Mouse (Mus musculus) liver, embryonic 11.5 days (tissue): ENCODE measurements around the gene Cog3. TPM values are rescaled to one million over a fixed set of nuclear protein-coding genes. Genes with fewer than 3 reads are reported as not detected.

Source experiments
- ATAC-seq: fragments of 200-750 bp; cut with Nextera tagmentation; replicated peaks from 2 replicates; pipeline ENCODE4 v1.8.0; 2017; ENCODE audit warnings: moderate number of reproducible peaks, mild to moderate bottlenecking, moderate TSS enrichment, moderate library complexity; ENCODE audit not compliant: low FRiP score
- DNase-seq: peaks from one replicate; pipeline ENCODE4 v3.0.0-alpha.2; 2017; ENCODE audit warnings: low spot score
- H3K27ac ChIP-seq: fragments of 300-500 bp; sonication (generic); 2 replicates; pipeline ENCODE4 v1.5.1; 2014; ENCODE audit warnings: mild to moderate bottlenecking, low read depth, low read length, control low read depth
- H3K27me3 ChIP-seq: fragments of 300-500 bp; sonication (generic); replicated peaks from 2 replicates; pipeline ENCODE4 v1.6.1; 2014; ENCODE audit warnings: low read length, mixed read lengths; ENCODE audit not compliant: control insufficient read depth, insufficient read depth
- H3K36me3 ChIP-seq: fragments of 300-500 bp; sonication (generic); 2 replicates; pipeline ENCODE4 v1.6.1; 2014; ENCODE audit warnings: mild to moderate bottlenecking, low read length, moderate library complexity, mixed read lengths; ENCODE audit not compliant: control insufficient read depth, insufficient read depth
- H3K4me1 ChIP-seq: fragments of 300-500 bp; sonication (generic); replicated peaks from 2 replicates; pipeline ENCODE4 v1.6.1; 2014; ENCODE audit warnings: low read length, mixed read lengths; ENCODE audit not compliant: control insufficient read depth, insufficient read depth
- H3K4me2 ChIP-seq: fragments of 300-500 bp; sonication (generic); 2 replicates; pipeline ENCODE4 v1.6.1; 2014; ENCODE audit warnings: mild to moderate bottlenecking, control low read depth, moderate library complexity
- H3K4me3 ChIP-seq: fragments of 300-500 bp; sonication (generic); 2 replicates; pipeline ENCODE4 v1.5.1; 2014; ENCODE audit warnings: low read depth, low read length, control low read depth
- H3K9ac ChIP-seq: fragments of 300-500 bp; sonication (generic); 2 replicates; pipeline ENCODE4 v1.6.1; 2014; ENCODE audit warnings: low read depth, low read length, control low read depth
- H3K9me3 ChIP-seq: fragments of 300-500 bp; sonication (generic); 2 replicates; pipeline ENCODE4 v1.6.1; 2016; ENCODE audit warnings: low read length, inconsistent platforms, mixed read lengths; ENCODE audit not compliant: control insufficient read depth
- WGBS: fragments of 180-500 bp; shearing (Covaris S2); extraction: QIAGEN DNeasy Blood & Tissue Kit; methylation state at CpG from one replicate; pipeline ENCODE4 v1.1.7; 2014; 5-methylcytosine and 5-hydroxymethylcytosine counted together
- polyA plus RNA-seq: library from polyadenylated mRNA; unstranded; fragments of >200 nt; fragmentation: Nextera tagmentation; extraction: Ambion mirVana; gene quantifications from 2 replicates; pipeline ENCODE4 v1.2.1, GENCODE M21; 2014

The Cog3 gene
- polyA plus RNA-seq, 1 experiment from 2014 or later = 18.1 TPM

DNA sequence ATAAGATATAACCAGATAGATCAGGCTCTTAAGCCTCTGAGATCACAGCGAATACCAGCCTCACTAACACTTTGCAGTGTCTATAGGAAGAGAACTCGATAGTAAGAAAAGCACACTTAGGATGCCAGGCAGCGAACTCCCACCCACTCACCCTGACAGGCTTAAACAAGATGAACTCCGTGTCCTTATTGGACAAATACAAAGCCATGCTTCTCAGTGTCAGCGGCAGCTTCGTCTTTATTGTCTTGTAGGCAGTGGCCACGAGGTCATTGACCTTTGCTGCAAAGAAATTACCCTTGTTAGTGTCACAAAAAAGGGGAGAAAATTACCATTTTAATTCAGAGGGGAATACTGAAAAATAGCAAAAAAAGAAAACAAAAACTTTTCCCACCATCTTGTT lies 46.5 kb downstream of the Cog3 start:
- Histone ChIP-seq H3K36me3 (peaks cover 26% of the 10 kb centered on the region), H3K9me3 (no peaks in the 10 kb centered on the region), H3K4me2 (no peak overlapping the region), H3K27ac (no peak overlapping the region), H3K27me3 (no peaks in the 10 kb centered on the region), H3K4me3 (no peak overlapping the region), H3K4me1 (no peaks in the 10 kb centered on the region), H3K9ac (no peak overlapping the region)
- no peak for ATAC-seq
- DNase-seq = no peak
- 85% methylated on average over 7 of the region's 7 CpGs for WGBS

DNA sequence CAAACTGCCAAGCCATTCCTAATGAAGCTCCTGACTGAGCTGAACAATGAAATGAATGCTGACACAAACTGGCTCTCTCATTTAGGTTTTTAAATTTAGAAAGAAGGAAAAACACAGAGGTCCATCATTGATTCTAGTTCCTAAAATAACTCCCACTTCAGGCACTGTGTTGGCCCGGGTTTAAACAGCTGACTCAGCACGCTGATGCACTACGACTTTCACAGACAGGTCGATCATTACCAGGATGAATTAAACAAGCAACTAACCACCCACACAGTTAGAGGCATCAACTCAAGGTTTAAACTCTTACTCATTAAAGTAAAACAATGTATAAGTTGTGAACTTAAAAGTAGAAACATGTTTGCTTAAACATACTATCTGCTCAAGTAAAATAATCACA lies 47.7 kb downstream of the Cog3 start:
- H3K9ac ChIP-seq = no peak overlapping the region
- no peaks in the 10 kb centered on the region for H3K27me3 ChIP-seq
- no peaks in the 10 kb centered on the region for H3K9me3 ChIP-seq
- WGBS = 88% methylated on average over 4 of the region's 4 CpGs
- H3K36me3 ChIP-seq = peaks cover 25% of the 10 kb centered on the region
- ATAC-seq (no peak), DNase-seq (no peak)
- no peak overlapping the region for H3K4me3 ChIP-seq
- no peak overlapping the region for H3K4me2 ChIP-seq
- no peak overlapping the region for H3K27ac ChIP-seq
- no peaks in the 10 kb centered on the region for H3K4me1 ChIP-seq

DNA sequence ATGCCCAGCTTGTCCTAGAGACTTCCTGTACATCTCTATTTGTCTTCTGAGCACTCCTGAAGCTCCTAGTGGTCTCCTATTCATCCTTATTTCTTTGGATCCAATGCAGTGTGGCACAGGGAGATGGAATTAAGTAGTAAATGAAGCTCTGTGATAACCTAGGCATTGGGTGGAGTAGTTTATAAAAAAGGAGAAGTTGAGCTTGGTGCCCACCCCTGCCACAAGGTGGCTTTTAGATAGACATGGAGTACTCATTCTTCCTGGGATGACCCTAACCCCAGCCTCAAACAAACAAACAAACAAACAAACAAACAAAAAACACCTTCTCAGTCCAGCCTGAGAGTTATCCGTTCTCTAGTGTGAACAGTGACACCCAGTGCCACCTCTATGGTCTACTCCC lies 56.4 kb downstream of the Cog3 start:
- Histone ChIP-seq H3K9me3 (no peaks in the 10 kb centered on the region), H3K36me3 (peaks cover 5% of the 10 kb centered on the region; the same call in 1 of the 2 replicates), H3K4me1 (no peaks in the 10 kb centered on the region), H3K27ac (no peak overlapping the region), H3K9ac (no peak overlapping the region), H3K4me2 (no peak overlapping the region), H3K4me3 (no peak overlapping the region), H3K27me3 (no peaks in the 10 kb centered on the region)
- ATAC-seq (no peak), DNase-seq (no peak)
- WGBS = 88% methylated on average over 1 of the region's 1 CpGs

DNA sequence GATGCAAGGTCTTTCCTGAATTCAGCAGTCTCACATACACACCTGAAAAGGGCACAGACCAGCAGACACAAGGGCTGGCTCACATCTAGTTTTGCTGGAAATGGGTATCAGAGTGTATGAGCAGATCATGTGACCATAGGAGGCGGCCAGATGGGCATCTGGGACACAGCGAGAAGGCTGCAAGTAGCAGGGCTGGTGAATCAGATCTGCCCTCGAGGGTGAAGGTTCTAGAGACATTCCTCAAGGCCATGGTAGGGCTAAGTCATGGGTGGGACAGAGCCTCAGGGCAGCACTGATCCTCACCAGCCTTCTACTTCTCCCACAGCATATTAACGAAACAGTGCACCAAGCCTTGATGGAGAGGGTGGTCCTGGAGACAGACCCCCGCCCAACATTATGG lies 58.2 kb downstream of the Cog3 start:
- Histone ChIP-seq H3K9ac (no peak overlapping the region), H3K36me3 (no peaks in the 10 kb centered on the region; the same call in 1 of the 2 replicates), H3K4me3 (no peak overlapping the region), H3K4me2 (no peak overlapping the region), H3K27me3 (no peaks in the 10 kb centered on the region), H3K27ac (no peak overlapping the region), H3K9me3 (no peaks in the 10 kb centered on the region), H3K4me1 (no peaks in the 10 kb centered on the region)
- ATAC-seq (no peak), DNase-seq (no peak)
- 74% methylated on average over 5 of the region's 5 CpGs for WGBS

DNA sequence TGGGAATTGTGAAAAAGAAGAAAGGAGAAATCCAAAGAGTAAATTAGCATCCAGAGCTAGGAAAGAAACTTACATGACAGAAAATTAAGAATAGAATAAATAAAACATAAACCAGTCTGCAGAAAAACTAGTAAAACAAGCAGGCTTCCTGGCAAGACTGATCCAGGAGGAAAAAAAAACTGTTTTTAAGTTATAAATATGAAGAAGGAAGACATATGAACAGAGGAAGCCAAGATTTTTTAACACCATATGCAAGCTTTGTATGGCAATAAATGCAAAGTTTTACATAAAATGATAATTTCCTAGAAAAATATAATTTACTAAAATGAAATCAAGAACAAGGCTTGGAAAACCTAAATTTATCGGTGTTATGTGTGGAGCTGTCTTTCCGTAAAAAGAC lies 63.9 kb downstream of the Cog3 start:
- no peak overlapping the region for H3K4me3 ChIP-seq
- H3K4me1 ChIP-seq = no peaks in the 10 kb centered on the region
- DNase-seq = no peak
- H3K4me2 ChIP-seq = no peak overlapping the region
- no peaks in the 10 kb centered on the region for H3K27me3 ChIP-seq
- H3K9me3 ChIP-seq = no peaks in the 10 kb centered on the region
- H3K36me3 ChIP-seq = no peaks in the 10 kb centered on the region
- WGBS = 94% methylated on average over 2 of the region's 2 CpGs
- H3K9ac ChIP-seq = no peak overlapping the region
- no peak overlapping the region for H3K27ac ChIP-seq
- ATAC-seq = no peak

DNA sequence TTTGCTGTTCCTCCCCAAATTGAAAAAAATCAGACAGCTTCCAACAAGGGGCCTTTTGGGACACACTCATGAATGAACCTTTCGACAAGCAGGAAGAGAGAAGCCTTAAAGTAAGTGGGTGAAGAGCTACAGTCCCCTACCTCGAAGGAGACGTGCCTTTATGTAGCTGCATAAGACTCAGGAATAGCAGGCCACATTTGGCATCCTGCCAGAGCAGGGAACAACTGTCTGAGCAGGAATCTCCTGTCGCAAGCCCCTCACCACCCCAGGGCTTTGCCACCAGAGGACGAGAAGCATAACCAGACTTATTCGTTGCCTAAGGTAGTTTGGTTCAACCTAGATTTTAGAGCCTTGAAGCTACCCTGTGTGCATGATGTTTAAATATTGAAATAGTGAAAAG lies 78.0 kb downstream of the Cog3 start:
- Histone ChIP-seq H3K36me3 (no peaks in the 10 kb centered on the region), H3K9me3 (no peaks in the 10 kb centered on the region), H3K27ac (no peak overlapping the region), H3K4me1 (no peaks in the 10 kb centered on the region), H3K4me2 (no peak overlapping the region), H3K4me3 (no peak overlapping the region), H3K9ac (no peak overlapping the region), H3K27me3 (no peaks in the 10 kb centered on the region)
- no peak for DNase-seq
- ATAC-seq = no peak
- 67% methylated on average over 6 of the region's 6 CpGs for WGBS

DNA sequence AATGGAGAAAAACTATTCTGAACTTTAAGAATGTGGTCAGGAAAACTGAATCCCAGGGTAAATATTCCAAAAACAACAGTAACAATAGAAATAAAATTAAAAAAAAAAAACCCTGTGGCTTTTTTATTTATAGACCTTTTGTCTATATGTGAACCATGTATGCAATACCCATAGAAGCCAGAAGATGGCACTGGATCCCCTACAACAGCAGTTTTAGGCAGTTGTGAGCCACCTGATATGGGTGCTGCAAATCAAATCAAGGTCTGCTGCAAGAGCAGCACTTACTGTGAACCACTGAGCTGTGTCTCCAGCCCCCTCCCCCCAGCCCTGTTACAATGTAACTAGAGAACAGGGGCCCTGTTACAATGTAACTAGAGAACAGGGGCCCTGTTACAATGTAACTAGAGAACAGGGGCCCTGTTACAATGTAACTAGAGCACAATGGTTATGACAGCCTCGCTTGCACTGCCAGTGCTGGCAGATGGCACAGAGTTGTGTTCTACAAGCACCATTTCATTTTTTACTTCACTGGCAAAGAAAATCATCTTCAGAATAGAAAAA lies 85.2 kb downstream of the Cog3 start:
- H3K27me3 ChIP-seq = no peaks in the 10 kb centered on the region
- H3K27ac ChIP-seq = no peak overlapping the region
- ATAC-seq (no peak), DNase-seq (no peak)
- no peaks in the 10 kb centered on the region for H3K9me3 ChIP-seq
- no peak overlapping the region for H3K4me3 ChIP-seq
- no peaks in the 10 kb centered on the region for H3K36me3 ChIP-seq
- no peak overlapping the region for H3K4me2 ChIP-seq
- no peak overlapping the region for H3K9ac ChIP-seq
- WGBS = 72% methylated on average over 1 of the region's 1 CpGs
- H3K4me1 ChIP-seq = no peaks in the 10 kb centered on the region

DNA sequence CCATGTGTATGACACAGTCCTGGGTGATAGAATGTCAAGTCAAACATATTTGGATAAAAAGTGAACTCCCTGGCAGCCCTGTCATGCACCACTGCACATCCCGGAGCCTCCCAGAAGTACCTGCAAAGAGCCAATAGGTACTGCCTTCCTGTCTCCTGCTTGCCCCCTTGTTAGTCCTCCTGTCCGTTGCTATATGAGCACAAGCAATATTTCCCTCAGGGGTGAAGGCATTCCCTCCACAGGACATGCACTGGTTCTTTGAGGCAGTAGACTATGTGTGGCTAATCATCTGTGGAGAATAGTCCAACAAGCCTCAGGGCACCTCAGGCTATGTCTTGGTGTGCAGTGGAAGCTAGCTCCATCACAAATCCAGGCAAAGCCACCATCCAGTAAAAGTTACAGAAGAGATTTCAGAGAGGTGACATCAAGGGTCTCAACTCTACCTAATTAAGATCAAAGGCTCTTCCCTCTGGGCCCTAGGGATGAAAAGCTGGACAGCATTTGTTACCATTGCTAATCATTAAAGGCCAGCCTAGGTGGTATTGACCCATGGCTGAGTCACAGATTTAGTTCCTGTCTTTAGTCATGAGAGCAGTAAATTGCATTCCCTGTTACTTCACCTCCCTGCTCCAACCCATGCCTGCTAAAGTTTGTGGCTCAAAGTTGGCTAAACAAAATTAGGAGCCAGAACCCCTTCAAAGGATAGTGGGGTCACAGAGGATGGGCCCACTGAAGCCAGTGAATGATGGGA lies 88.7 kb downstream of the Cog3 start:
- H3K9ac ChIP-seq = no peak overlapping the region
- ATAC-seq (no peak), DNase-seq (no peak)
- 87% methylated on average over 2 of the region's 2 CpGs for WGBS
- H3K36me3 ChIP-seq = no peaks in the 10 kb centered on the region
- no peak overlapping the region for H3K4me3 ChIP-seq
- no peak overlapping the region for H3K4me2 ChIP-seq
- H3K27me3 ChIP-seq = no peaks in the 10 kb centered on the region
- no peak overlapping the region for H3K27ac ChIP-seq
- no peaks in the 10 kb centered on the region for H3K4me1 ChIP-seq
- no peaks in the 10 kb centered on the region for H3K9me3 ChIP-seq

DNA sequence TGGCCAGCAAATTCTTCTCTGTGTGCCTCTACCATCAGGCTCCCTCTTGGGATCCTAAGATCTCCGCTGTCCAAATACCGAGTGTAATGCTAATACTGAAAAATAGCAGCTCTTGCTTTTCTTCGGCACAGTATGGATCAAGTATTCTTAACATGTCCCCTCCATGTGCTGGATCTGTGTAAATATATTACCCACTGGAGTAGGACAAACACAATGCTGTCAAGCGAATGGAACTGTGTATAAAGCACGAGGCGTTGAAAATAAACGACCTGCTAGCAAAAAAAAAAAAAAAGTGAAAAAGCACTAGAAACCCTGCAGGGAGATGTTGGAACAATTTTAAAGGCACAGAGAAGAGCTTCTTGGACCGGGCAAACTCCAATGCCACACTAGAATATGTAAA lies 92.8 kb downstream of the Cog3 start:
- H3K27ac ChIP-seq = no peak overlapping the region
- no peaks in the 10 kb centered on the region for H3K4me1 ChIP-seq
- ATAC-seq (no peak), DNase-seq (no peak)
- no peaks in the 10 kb centered on the region for H3K36me3 ChIP-seq
- H3K4me3 ChIP-seq = no peak overlapping the region
- 84% methylated on average over 8 of the region's 8 CpGs for WGBS
- H3K9ac ChIP-seq = no peak overlapping the region
- H3K4me2 ChIP-seq = no peak overlapping the region
- H3K27me3 ChIP-seq = no peaks in the 10 kb centered on the region
- H3K9me3 ChIP-seq = no peaks in the 10 kb centered on the region
